Mouse (Mus musculus): Measurements from ENCODE around the gene Smc1b. TPM values are rescaled to one million over a fixed set of nuclear protein-coding genes. Genes with fewer than 3 reads are reported as not detected.

The Smc1b gene
- polyA plus RNA-seq (2015; fragmentation: Nextera tagmentation; extraction: Ambion mirVana), result 0.08 and 0.09 TPM in 2 replicates

DNA sequence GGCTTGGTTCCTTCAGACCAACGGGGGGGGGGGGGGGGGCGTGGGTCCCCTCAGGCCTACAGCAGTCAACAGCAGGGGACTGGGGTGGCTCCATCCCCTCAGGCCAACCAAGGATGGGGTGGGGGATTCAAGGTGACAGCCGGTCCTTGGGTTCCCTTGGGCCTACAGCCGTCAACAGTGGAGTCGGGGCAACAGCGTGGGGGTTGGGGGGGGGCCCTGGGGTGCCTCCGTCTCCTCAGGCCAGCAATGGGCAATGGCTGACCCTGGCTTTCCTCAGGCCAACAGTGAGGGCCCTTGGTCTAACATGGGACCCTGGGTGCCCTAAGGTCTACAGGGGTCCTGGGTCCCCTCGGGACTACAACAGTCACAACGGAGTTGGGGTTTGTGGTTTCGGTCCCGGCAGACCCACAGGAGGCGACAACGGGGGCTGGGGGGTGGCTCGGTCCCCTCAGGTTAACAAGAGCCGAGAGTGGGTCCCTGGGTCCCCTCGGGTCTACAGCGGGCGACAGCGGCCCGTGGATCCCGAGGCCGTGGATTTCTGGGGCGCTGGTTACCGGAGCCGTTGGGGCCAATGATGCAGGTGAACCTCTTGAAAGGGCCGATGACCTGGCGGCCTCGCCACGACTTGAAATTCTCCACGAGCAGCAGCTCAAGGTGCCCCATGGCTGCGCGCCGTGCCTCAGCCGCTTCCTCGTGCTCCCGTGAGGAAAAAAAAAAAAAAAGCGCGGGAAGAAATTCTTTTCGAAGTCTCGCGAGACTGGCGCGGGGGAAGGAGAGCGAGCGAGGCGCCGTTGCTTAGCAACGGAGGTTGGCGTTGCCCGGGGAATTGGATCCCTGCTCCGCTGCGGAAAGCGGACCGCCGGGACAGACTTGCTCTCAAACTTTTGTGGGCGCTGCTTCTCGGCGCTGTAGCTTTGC is at the start of gene Smc1b, which contains the start of gene Ribc2:
Gene Smc1b, minus strand, starts transcription at position 690 of the 918 bp plus-strand sequence.
Gene Ribc2, plus strand, starts transcription at position 804 of the 918 bp plus-strand sequence.
- Histone ChIP-seq H3K9ac (peak within 1 kb of the TSS; percentile 68), H3K27ac (replicated peaks) (no peak within 1 kb of the TSS)
- no peak for ATAC-seq (ENCODE audit: extremely low read depth, insufficient number of reproducible peaks, low FRiP score, low TSS enrichment)

DNA sequence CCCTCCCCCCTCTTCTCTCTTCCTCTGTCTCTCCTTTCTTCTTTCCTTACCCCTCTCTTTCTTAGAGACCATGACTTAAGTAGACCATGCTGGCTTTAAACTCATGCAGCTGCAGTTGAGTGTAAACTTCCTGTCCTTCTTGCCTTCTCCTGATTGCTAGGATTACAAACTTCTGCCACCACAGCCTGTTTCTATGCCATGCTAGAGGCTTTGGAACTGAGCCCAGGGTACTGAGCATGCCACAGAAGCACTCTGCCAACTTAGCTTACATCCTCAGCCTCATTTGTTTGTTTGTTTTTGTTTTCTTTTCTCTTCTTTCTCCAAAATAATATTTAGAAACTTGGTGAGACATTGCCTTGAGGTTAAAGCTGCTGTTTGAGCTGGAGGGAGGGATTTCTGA is 48.6 kb upstream of the Smc1b start:
- no peak overlapping the region for H3K9ac ChIP-seq
- H3K27ac ChIP-seq (replicated peaks), result peak overlapping the region; percentile 95
- no peaks in the 10 kb centered on the region for H3K27me3 ChIP-seq (replicated peaks)
- peaks cover 44% of the 10 kb centered on the region for H3K4me1 ChIP-seq
- H3K4me3 ChIP-seq, result no peak overlapping the region
- no peak overlapping the region for H3K4me2 ChIP-seq
- H3K36me3 ChIP-seq, result no peaks in the 10 kb centered on the region
- ATAC-seq (ENCODE audit: extremely low read depth, insufficient number of reproducible peaks, low FRiP score, low TSS enrichment), result no peak
- no peaks in the 10 kb centered on the region for H3K9me3 ChIP-seq

More for the DNA sequence above, at the start of gene Smc1b, which contains the start of gene Ribc2:
- peaks cover 14% of the 10 kb centered on the region for H3K4me1 ChIP-seq
- H3K4me3 ChIP-seq, result peak within 1 kb of the TSS; percentile 39
- WGBS, result 28% methylated on average over 56 of the region's 58 CpGs
- H3K36me3 ChIP-seq, result no peaks in the 10 kb centered on the region
- H3K9me3 ChIP-seq, result no peaks in the 10 kb centered on the region; the same call in 1 of the 2 replicates
- H3K4me2 ChIP-seq, result peak within 1 kb of the TSS; percentile 68
- H3K27me3 ChIP-seq (replicated peaks), result peaks cover 33% of the 10 kb centered on the region

GRCm38 (mm10) chr15:85179528-85180180 is 47.9 kb upstream of the Smc1b start:
- peak overlapping the region; percentile 95 for H3K27ac ChIP-seq (replicated peaks)
- H3K4me3 ChIP-seq, result no peak overlapping the region
- H3K27me3 ChIP-seq (replicated peaks), result no peaks in the 10 kb centered on the region
- H3K4me2 ChIP-seq, result no peak overlapping the region
- WGBS, result 63% methylated on average over 7 of the region's 7 CpGs
- H3K4me1 ChIP-seq, result peaks cover 44% of the 10 kb centered on the region
- H3K36me3 ChIP-seq, result no peaks in the 10 kb centered on the region
- H3K9me3 ChIP-seq, result no peaks in the 10 kb centered on the region
- no peak for ATAC-seq (ENCODE audit: extremely low read depth, insufficient number of reproducible peaks, low FRiP score, low TSS enrichment)
- H3K9ac ChIP-seq, result no peak overlapping the region

DNA sequence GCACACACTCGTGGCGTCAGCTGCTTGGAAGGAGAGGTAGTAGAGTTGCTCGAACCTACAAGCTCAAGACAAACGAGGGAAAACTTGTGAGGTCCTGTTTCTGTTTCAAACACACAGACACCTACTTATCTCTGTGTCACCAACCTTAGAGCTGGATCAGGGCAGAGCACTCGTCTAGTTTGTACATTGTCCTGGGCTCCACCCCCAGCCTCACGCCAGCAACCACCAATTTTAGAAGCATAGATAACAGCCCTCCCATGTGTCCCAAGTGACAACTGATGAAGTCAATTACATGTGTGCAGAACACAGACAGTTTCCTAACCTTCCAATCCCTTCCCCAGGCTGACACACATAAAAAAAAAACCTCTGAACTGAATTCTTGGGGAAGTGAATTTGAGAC is 46.4 kb upstream of the Smc1b start:
- Histone ChIP-seq H3K4me1 (peaks cover 58% of the 10 kb centered on the region), H3K4me2 (peak overlapping the region; percentile 63), H3K9ac (peak overlapping the region; percentile 68; the same call in 1 of the 2 replicates), H3K27ac (replicated peaks) (peak overlapping the region; percentile 95), H3K36me3 (no peaks in the 10 kb centered on the region), H3K9me3 (no peaks in the 10 kb centered on the region), H3K4me3 (peak overlapping the region; percentile 27), H3K27me3 (replicated peaks) (no peaks in the 10 kb centered on the region)
- WGBS, result 16% methylated on average over 6 of the region's 6 CpGs
- ATAC-seq (ENCODE audit: extremely low read depth, insufficient number of reproducible peaks, low FRiP score, low TSS enrichment), result peak; percentile 62; the same call in 1 of the 2 replicates

DNA sequence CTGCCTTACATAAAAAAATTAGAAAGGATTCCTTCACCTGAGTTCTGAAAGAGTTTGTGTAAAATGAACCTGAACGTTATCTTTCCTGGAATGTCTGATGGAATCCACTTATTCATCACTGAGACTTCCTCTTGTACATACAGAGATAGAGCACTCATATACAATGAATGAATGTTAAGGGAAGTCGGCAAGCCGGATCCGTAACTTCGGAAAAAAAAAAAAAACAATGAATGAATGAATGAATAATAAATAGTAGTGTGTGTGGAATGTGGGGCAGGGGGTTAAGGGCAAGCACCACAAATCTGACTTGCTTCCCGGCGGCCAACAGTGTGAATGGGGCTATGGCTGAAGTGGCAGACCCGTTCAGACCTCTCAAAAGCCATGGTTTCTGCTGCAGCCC is 45.8 kb upstream of the Smc1b start:
- H3K27ac ChIP-seq (replicated peaks), result peak overlapping the region; percentile 95
- ATAC-seq (ENCODE audit: extremely low read depth, insufficient number of reproducible peaks, low FRiP score, low TSS enrichment), result no peak
- 33% methylated on average over 8 of the region's 8 CpGs for WGBS

GRCm38 (mm10) chr15:85174060-85174459 is 42.3 kb upstream of the Smc1b start:
- 55% methylated on average over 10 of the region's 10 CpGs for WGBS
- no peak for ATAC-seq (ENCODE audit: extremely low read depth, insufficient number of reproducible peaks, low FRiP score, low TSS enrichment)
- no peak overlapping the region for H3K9ac ChIP-seq
- no peaks in the 10 kb centered on the region for H3K36me3 ChIP-seq
- no peaks in the 10 kb centered on the region for H3K9me3 ChIP-seq
- peaks cover 4% of the 10 kb centered on the region; the same call in 1 of the 2 replicates for H3K27me3 ChIP-seq (replicated peaks)
- no peak overlapping the region for H3K4me3 ChIP-seq
- peaks cover 50% of the 10 kb centered on the region for H3K4me1 ChIP-seq
- peak overlapping the region; percentile 28 for H3K27ac ChIP-seq (replicated peaks)
- H3K4me2 ChIP-seq, result peak overlapping the region; percentile 30; the same call in 1 of the 2 replicates

More for the DNA sequence above, 45.8 kb upstream of the Smc1b start:
- H3K4me1 ChIP-seq, result peaks cover 64% of the 10 kb centered on the region
- no peaks in the 10 kb centered on the region for H3K9me3 ChIP-seq
- H3K4me3 ChIP-seq, result peak overlapping the region; percentile 27; the same call in 1 of the 2 replicates
- H3K36me3 ChIP-seq, result no peaks in the 10 kb centered on the region
- H3K9ac ChIP-seq, result peak overlapping the region; percentile 68; the same call in 1 of the 2 replicates
- peak overlapping the region; percentile 63 for H3K4me2 ChIP-seq
- no peaks in the 10 kb centered on the region for H3K27me3 ChIP-seq (replicated peaks)

DNA sequence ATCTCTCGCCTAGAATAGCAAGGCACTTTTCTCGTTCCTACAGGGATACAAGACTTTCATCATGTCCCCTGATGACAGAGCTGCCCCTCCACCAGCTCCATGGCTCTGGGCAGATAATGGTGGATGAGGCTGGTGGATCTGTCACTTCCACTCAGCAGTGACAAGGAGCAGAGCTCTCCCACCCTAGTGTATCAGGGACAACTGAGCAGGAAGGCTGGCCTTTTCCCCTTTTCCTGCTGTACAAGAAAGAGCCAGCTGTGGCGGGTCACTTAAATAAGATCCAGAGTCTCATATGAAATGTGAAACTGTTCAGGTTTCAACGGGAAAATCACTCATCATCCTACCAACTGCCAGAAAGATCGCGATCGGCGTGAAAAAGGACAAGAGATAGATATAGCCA is 41.7 kb upstream of the Smc1b start:
- 22% methylated on average over 8 of the region's 8 CpGs for WGBS
- Histone ChIP-seq H3K4me1 (peaks cover 44% of the 10 kb centered on the region), H3K4me3 (no peak overlapping the region), H3K9ac (no peak overlapping the region), H3K4me2 (peak overlapping the region; percentile 30), H3K27me3 (replicated peaks) (peaks cover 4% of the 10 kb centered on the region; the same call in 1 of the 2 replicates), H3K27ac (replicated peaks) (peak overlapping the region; percentile 60), H3K9me3 (no peaks in the 10 kb centered on the region), H3K36me3 (no peaks in the 10 kb centered on the region)
- no peak for ATAC-seq (ENCODE audit: extremely low read depth, insufficient number of reproducible peaks, low FRiP score, low TSS enrichment)

GRCm38 (mm10) chr15:85172054-85172453 is 40.3 kb upstream of the Smc1b start:
- ATAC-seq (ENCODE audit: extremely low read depth, insufficient number of reproducible peaks, low FRiP score, low TSS enrichment), result no peak; the same call in 1 of the 2 replicates
- 50% methylated on average over 2 of the region's 2 CpGs for WGBS
- Histone ChIP-seq H3K27me3 (replicated peaks) (peaks cover 4% of the 10 kb centered on the region; the same call in 1 of the 2 replicates), H3K4me1 (peaks cover 34% of the 10 kb centered on the region), H3K4me3 (no peak overlapping the region), H3K36me3 (no peaks in the 10 kb centered on the region), H3K9me3 (no peaks in the 10 kb centered on the region), H3K4me2 (no peak overlapping the region), H3K9ac (no peak overlapping the region), H3K27ac (replicated peaks) (0 out of 2 replicates have a peak overlapping the region, but pooled peaks have one; percentile 60)

DNA sequence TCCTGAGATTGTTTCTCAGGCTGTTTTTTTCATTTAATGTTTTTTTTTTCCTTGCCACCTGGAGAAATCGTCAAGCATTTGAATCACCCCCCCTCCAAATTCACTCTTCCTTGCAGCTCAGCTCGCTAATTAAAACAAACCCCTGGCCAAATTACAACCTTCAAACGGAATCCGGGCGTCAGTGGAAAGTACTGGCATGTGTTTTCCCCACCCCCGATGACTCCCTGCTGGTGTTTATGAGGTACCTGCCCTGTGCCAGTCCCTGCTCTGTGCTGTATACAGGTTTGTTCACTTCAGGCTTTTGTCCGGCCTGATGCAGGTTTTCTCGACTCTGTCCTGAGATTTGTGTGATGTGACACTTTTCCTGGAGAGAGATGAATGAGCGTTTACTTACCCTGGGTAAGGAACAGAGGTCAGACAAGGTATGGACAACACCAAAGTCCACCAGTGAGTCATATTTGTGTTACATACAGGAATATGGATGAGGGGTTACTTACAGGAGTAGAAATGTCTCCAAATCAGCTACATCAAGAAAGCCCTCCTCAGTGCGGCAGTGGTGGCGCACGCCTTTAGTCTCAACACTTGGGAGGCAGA is 35.4 kb upstream of the Smc1b start:
- Histone ChIP-seq H3K9me3 (no peaks in the 10 kb centered on the region), H3K4me3 (no peak overlapping the region), H3K36me3 (no peaks in the 10 kb centered on the region), H3K9ac (no peak overlapping the region), H3K27me3 (replicated peaks) (peaks cover 31% of the 10 kb centered on the region; the same call in 1 of the 2 replicates), H3K4me1 (peaks cover 31% of the 10 kb centered on the region), H3K4me2 (no peak overlapping the region), H3K27ac (replicated peaks) (0 out of 2 replicates have a peak overlapping the region, but pooled peaks have one; percentile 5)
- no peak for ATAC-seq (ENCODE audit: extremely low read depth, insufficient number of reproducible peaks, low FRiP score, low TSS enrichment)
- WGBS, result 58% methylated on average over 12 of the region's 12 CpGs

- no peak for ATAC-seq (ENCODE audit: extremely low read depth, insufficient number of reproducible peaks, low FRiP score, low TSS enrichment)
- 0 out of 2 replicates have a peak overlapping the region, but pooled peaks have one; percentile 8 for H3K27ac ChIP-seq (replicated peaks)
- WGBS, result 52% methylated on average over 11 of the region's 11 CpGs
These were observed 34.7 kb upstream of the Smc1b start for GRCm38 (mm10) chr15:85166433-85166933.

More at GRCm38 (mm10) chr15:85166433-85166933, 34.7 kb upstream of the Smc1b start:
- Histone ChIP-seq H3K9ac (no peak overlapping the region), H3K4me3 (no peak overlapping the region), H3K36me3 (no peaks in the 10 kb centered on the region), H3K9me3 (no peaks in the 10 kb centered on the region), H3K27me3 (replicated peaks) (peaks cover 37% of the 10 kb centered on the region), H3K4me1 (peaks cover 28% of the 10 kb centered on the region), H3K4me2 (no peak overlapping the region)

All from heart, embryonic 13.5 days (tissue).